Mouse (Mus musculus) liver, embryonic 14.5 days (tissue): ENCODE results near the gene Tgm7. TPM values are rescaled to one million over a fixed set of nuclear protein-coding genes. Genes with fewer than 3 reads are reported as not detected.

Experiments used
- ATAC-seq: fragments of 200-750 bp; cut with Nextera tagmentation; 2 replicates; pipeline ENCODE4 v1.8.0; 2017; ENCODE audit warnings: moderate number of reproducible peaks, mild to moderate bottlenecking, moderate library complexity; ENCODE audit not compliant: insufficient read depth
- DNase-seq, 3 experiments: peaks; one replicate each; pipeline ENCODE4 v3.0.0-alpha.2; 2012 to 2013; ENCODE audit warnings: low read depth in 3 of 3, low spot score in 3 of 3
- H3K27ac ChIP-seq: fragments of 300-500 bp; sonication (generic); 2 replicates; pipeline ENCODE4 v1.5.1; 2014; ENCODE audit warnings: moderate library complexity, mild to moderate bottlenecking, control low read depth, inconsistent platforms
- H3K27me3 ChIP-seq: fragments of 300-500 bp; sonication (generic); 2 replicates; pipeline ENCODE4 v1.6.1; 2014; ENCODE audit warnings: mild to moderate bottlenecking, low read length, moderate library complexity; ENCODE audit not compliant: control insufficient read depth, insufficient read depth
- H3K36me3 ChIP-seq: fragments of 300-500 bp; sonication (generic); replicated peaks from 2 replicates; pipeline ENCODE4 v1.6.1; 2014; ENCODE audit warnings: low read depth; ENCODE audit not compliant: control insufficient read depth, insufficient read depth
- H3K4me1 ChIP-seq, 2 experiments: fragments of 200-500 bp in 1 of 2; fragments of 300-500 bp in 1 of 2; sonication (generic) in 1 of 2; replicated peaks; 2 replicates each; pipeline ENCODE4 v1.6.1; 2012 to 2014; ENCODE audit warnings: antibody characterized with exemption in 1 of 2, inconsistent platforms in 1 of 2, low read length in 1 of 2; ENCODE audit not compliant: control insufficient read depth in 2 of 2, insufficient read depth in 2 of 2
- H3K4me2 ChIP-seq: fragments of 300-500 bp; sonication (generic); 2 replicates; pipeline ENCODE4 v1.6.1; 2014; ENCODE audit warnings: low read depth, mild to moderate bottlenecking, control low read depth, moderate library complexity
- H3K4me3 ChIP-seq, 2 experiments: fragments of 200-500 bp in 1 of 2; fragments of 300-500 bp in 1 of 2; sonication (generic) in 1 of 2; 2 replicates each; pipeline ENCODE4 v1.5.1; 2012 to 2014; ENCODE audit warnings: low read depth in 2 of 2, low read length in 2 of 2, mild to moderate bottlenecking in 2 of 2, control low read depth in 1 of 2, inconsistent platforms in 1 of 2, moderate library complexity in 1 of 2; ENCODE audit not compliant: insufficient read depth in 1 of 2
- H3K9ac ChIP-seq: fragments of 300-500 bp; sonication (generic); replicated peaks from 2 replicates; pipeline ENCODE4 v1.6.1; 2014; ENCODE audit warnings: mild to moderate bottlenecking, control low read depth, moderate library complexity
- H3K9me3 ChIP-seq: fragments of 300-500 bp; sonication (generic); 2 replicates; pipeline ENCODE4 v1.6.1; 2016; ENCODE audit warnings: low read length, mixed read lengths; ENCODE audit not compliant: control insufficient read depth
- CTCF ChIP-seq: IDR thresholded peaks from 2 replicates; pipeline ENCODE4 v1.5.1; 2016; ENCODE audit warnings: antibody characterized with exemption, low read depth, control low read depth
- EP300 ChIP-seq: IDR thresholded peaks from 2 replicates; pipeline ENCODE4 v1.6.1; 2016; ENCODE audit warnings: antibody characterized with exemption, low read depth
- WGBS: fragments of 180-500 bp; shearing (Covaris S2); extraction: QIAGEN DNeasy Blood & Tissue Kit; methylation state at CpG from one replicate; pipeline ENCODE4 v1.1.7; 2014; ENCODE audit not compliant: insufficient replicate concordance; 5-methylcytosine and 5-hydroxymethylcytosine counted together
- polyA plus RNA-seq, 2 experiments: library from polyadenylated mRNA; depleted of rRNA in 1 of 2; stranded (reverse) in 1 of 2; unstranded in 1 of 2; fragments of >200 nt; fragmentation: Nextera tagmentation in 1 of 2; extraction: Ambion mirVana in 1 of 2; gene quantifications; 2 replicates each; pipeline versions ENCODE4 v1.2.1 to v1.2.3; 2012 to 2014

The Tgm7 gene
- polyA plus RNA-seq, 2 experiments: not detected

- H3K36me3 ChIP-seq: peaks cover 8% of the 10 kb centered on the region; the same call in 1 of the 2 replicates
- H3K27ac ChIP-seq: peak within 1 kb of the TSS; percentile 52
- TF ChIP-seq EP300 (peak; percentile 47), CTCF (no peak)
- H3K4me3 ChIP-seq: peak within 1 kb of the TSS; percentile 77 to 89
- H3K4me1 ChIP-seq: peaks cover 15 to 20% of the 10 kb centered on the region in 2 experiments
- ATAC-seq (peak; percentile 98), DNase-seq (peak; percentile 76 to 84 (median 76))
- H3K9me3 ChIP-seq: no peaks in the 10 kb centered on the region
- under 1% methylated on average over 82 of the region's 87 CpGs for WGBS
- peak within 1 kb of the TSS; percentile 98 for H3K4me2 ChIP-seq
- peak within 1 kb of the TSS; percentile 90 for H3K9ac ChIP-seq
- no peaks in the 10 kb centered on the region for H3K27me3 ChIP-seq
Measured at GRCm38 (mm10) chr2:121140018-121140882, 30.7 kb upstream of the Tgm7 start, which contains the start of the genes Adal and Lcmt2. TSS of gene Adal (plus strand) at chr2:121140428. TSS of gene Lcmt2 (minus strand) at chr2:121140653.

GRCm38 (mm10) chr2:121139266-121140017, 29.8 kb upstream of the Tgm7 start:
- Histone ChIP-seq H3K9ac (peak overlapping the region; percentile 90), H3K27me3 (no peaks in the 10 kb centered on the region), H3K9me3 (no peaks in the 10 kb centered on the region), H3K27ac (peak overlapping the region; percentile 52), H3K4me3 (peak overlapping the region; percentile 77 to 89), H3K4me2 (peak overlapping the region; percentile 98), H3K36me3 (peaks cover 8% of the 10 kb centered on the region; the same call in 1 of the 2 replicates), H3K4me1 (peaks cover 15 to 20% of the 10 kb centered on the region in 2 experiments)
- ATAC-seq (no peak), DNase-seq (no peak)
- TF ChIP-seq EP300: no peak
- TF ChIP-seq CTCF: no peak
- 45% methylated on average over 29 of the region's 29 CpGs for WGBS

GRCm38 (mm10) chr2:121137371-121137770, 27.8 kb upstream of the Tgm7 start:
- 83% methylated on average over 4 of the region's 4 CpGs for WGBS
- Histone ChIP-seq H3K4me2 (peak overlapping the region; percentile 11), H3K36me3 (peaks cover 3% of the 10 kb centered on the region; the same call in 1 of the 2 replicates), H3K9me3 (no peaks in the 10 kb centered on the region), H3K4me3 (no peak overlapping the region), H3K27ac (no peak overlapping the region), H3K4me1 (peaks cover 15 to 20% of the 10 kb centered on the region in 2 experiments), H3K9ac (no peak overlapping the region), H3K27me3 (no peaks in the 10 kb centered on the region)
- DNase-seq: no peak
- ATAC-seq: no peak
- TF ChIP-seq CTCF (no peak), EP300 (no peak)

GRCm38 (mm10) chr2:121132822-121133221, 23.2 kb upstream of the Tgm7 start:
- H3K27ac ChIP-seq: no peak overlapping the region
- no peak overlapping the region for H3K9ac ChIP-seq
- H3K9me3 ChIP-seq: no peaks in the 10 kb centered on the region
- H3K27me3 ChIP-seq: no peaks in the 10 kb centered on the region
- no peak for TF ChIP-seq EP300
- no peaks in the 10 kb centered on the region for H3K4me1 ChIP-seq
- no peaks in the 10 kb centered on the region for H3K36me3 ChIP-seq
- H3K4me3 ChIP-seq: no peak overlapping the region
- DNase-seq: no peak
- 38% methylated on average over 1 of the region's 1 CpGs for WGBS
- ATAC-seq: no peak
- H3K4me2 ChIP-seq: no peak overlapping the region
